Mouse (Mus musculus): ENCODE results near the gene Hist1h2bq. TPM values are rescaled to one million over a fixed set of nuclear protein-coding genes. Genes with fewer than 3 reads are reported as not detected.
"Not testable (repeated sequence)": the region's sequence is repeated elsewhere in the genome, so short reads cannot be mapped to it uniquely, and the experiment has no call there.

Gene Hist1h2bq
- polyA plus RNA-seq (2012; rRNA removed), result 12.6 and 16.3 TPM in 2 replicates

- not testable (repeated sequence) for DNase-seq (ENCODE audit: low read depth)
Measured at GRCm38 (mm10) chr13:21810073-21810472, at the start of gene Hist1h2bq, which contains the start of gene Hist1h2ao. Gene Hist1h2bq, minus strand, starts transcription at chr13:21810197. Gene Hist1h2ao, plus strand, starts transcription at chr13:21810465.

DNA sequence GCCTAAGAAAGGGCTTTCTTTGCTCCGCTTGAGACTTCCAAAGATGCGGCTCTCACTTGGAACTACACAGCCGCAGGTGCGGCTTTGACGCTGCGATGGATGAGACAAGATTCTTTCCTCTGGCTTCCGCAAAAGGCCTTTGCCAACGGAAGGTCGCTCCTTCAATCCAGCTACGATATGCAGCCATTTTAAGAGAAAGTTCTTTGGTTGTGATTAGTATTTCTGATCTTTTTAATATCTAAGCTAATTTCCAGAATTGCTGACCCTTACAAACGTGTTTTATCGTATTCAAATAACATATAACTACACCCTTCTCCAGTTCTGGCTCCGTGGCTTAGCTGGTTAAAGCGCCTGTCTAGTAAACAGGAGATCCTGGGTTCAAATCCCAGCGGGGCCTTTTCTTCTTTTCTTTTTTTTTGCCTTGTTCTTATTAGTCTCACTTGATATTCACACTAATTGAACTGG lies 45.7 kb upstream of the Hist1h2bq start:
- peak; percentile 69 for DNase-seq (ENCODE audit: low read depth)
- TF ChIP-seq CTCF (IDR thresholded peaks at IDR 0.05; ENCODE audit: borderline replicate concordance, extremely low read depth, insufficient read depth, insufficient read length) (no peak), POLR2A (IDR thresholded peaks at IDR 0.05; ENCODE audit: borderline replicate concordance, extremely low read depth, insufficient read depth, insufficient read length, poor library complexity, severe bottlenecking) (no peak)

DNA sequence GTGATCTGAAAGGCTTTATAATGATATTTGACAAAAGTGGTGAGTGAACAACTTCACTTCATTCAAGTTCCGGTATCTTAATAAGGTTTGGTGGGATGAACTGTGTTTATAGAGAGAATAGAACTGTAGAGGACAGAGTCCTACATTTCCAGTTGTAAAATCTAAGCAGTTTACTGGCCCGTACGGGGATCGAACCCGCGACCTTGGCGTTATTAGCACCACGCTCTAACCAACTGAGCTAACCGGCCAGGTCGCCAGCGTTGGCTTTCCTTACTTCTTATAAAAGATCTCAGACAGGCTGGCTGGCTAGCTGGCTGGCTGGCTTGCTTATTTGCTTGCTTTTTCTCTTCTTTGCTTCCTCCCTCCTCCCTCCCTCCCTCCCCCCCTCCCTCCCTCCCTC lies 45.1 kb upstream of the Hist1h2bq start:
- no peak for TF ChIP-seq CTCF (IDR thresholded peaks at IDR 0.05; ENCODE audit: borderline replicate concordance, extremely low read depth, insufficient read depth, insufficient read length)
- TF ChIP-seq POLR2A (IDR thresholded peaks at IDR 0.05; ENCODE audit: borderline replicate concordance, extremely low read depth, insufficient read depth, insufficient read length, poor library complexity, severe bottlenecking), result no peak
- peak; percentile 69 for DNase-seq (ENCODE audit: low read depth)

- DNase-seq (ENCODE audit: low read depth), result peak; percentile 4
- TF ChIP-seq POLR2A (IDR thresholded peaks at IDR 0.05; ENCODE audit: borderline replicate concordance, extremely low read depth, insufficient read depth, insufficient read length, poor library complexity, severe bottlenecking) (no peak), CTCF (IDR thresholded peaks at IDR 0.05; ENCODE audit: borderline replicate concordance, extremely low read depth, insufficient read depth, insufficient read length) (no peak)
Measured at GRCm38 (mm10) chr13:21852215-21852945, 42.4 kb upstream of the Hist1h2bq start.

- not testable (repeated sequence) for DNase-seq (ENCODE audit: low read depth)
Measured at GRCm38 (mm10) chr13:21850696-21851095, 40.7 kb upstream of the Hist1h2bq start.

GRCm38 (mm10) chr13:21847883-21848282 lies 37.9 kb upstream of the Hist1h2bq start:
- no peak for TF ChIP-seq CTCF (IDR thresholded peaks at IDR 0.05; ENCODE audit: borderline replicate concordance, extremely low read depth, insufficient read depth, insufficient read length)
- TF ChIP-seq POLR2A (IDR thresholded peaks at IDR 0.05; ENCODE audit: borderline replicate concordance, extremely low read depth, insufficient read depth, insufficient read length, poor library complexity, severe bottlenecking), result no peak
- DNase-seq (ENCODE audit: low read depth), result peak; percentile 17

DNA sequence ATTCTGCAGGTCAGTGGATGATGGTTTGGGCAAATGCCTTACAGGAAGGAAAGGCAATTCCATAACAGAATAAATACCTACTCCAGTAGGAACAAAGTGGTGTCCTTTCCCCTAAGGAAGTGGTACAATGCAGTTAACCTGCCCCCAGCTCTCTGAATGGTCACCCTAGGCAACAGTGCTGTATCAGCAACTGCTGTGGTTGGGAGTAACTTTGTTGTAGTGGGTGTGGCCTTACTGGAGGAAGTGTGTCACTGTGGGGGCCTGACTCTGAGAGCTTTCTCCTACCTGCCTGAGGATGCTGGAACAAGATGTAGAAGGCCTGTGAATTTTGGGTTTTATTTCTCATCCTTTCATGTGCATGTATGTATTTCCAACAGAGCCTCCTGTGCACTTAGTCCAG lies 36.4 kb upstream of the Hist1h2bq start:
- not testable (repeated sequence) for DNase-seq (ENCODE audit: low read depth)

DNA sequence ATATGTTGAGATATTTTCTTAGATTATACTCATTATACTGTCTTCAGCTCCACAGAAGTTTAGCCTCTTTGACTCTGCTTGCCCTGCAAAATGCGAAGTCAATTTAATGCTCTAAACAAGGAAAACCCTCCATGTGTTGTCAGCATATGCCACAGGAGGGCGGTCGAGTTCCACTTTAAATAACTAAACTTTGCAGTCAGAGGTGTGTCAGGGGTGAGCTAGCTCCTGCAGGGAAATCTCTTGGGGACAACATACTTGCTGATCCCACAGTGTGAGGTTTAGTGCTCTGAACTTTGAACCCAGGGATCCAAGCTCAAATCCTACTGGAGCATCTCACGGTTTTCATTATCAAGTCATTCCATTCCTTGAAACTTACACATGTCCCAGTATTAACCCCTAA lies 30.5 kb upstream of the Hist1h2bq start:
- DNase-seq (ENCODE audit: low read depth), result not testable (repeated sequence)

DNA sequence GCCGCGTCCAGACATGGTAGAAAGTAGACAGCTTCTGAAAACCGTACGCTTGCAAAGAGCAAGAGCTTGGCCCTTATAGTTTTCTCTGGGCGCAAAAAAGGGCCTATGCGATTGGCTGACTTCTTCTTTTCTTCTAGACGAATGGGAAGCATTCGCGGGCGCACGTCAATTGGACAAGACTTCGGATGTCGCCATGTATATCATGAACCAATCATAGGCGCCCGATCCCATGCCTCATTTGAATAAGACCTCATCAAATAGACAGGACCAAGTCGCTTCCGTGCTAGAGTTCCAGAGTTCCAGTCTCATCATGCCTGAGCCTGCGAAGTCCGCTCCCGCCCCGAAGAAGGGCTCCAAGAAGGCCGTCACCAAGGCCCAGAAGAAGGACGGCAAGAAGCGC lies 23.5 kb upstream of the Hist1h2bq start, which contains the start of the genes Hist1h2ap and Hist1h2br:
Gene Hist1h2ap, minus strand, starts transcription at position 47 of the 400 bp plus-strand sequence.
Gene Hist1h2br, plus strand, starts transcription at position 283 of the 400 bp plus-strand sequence.
- not testable (repeated sequence) for DNase-seq (ENCODE audit: low read depth)

DNA sequence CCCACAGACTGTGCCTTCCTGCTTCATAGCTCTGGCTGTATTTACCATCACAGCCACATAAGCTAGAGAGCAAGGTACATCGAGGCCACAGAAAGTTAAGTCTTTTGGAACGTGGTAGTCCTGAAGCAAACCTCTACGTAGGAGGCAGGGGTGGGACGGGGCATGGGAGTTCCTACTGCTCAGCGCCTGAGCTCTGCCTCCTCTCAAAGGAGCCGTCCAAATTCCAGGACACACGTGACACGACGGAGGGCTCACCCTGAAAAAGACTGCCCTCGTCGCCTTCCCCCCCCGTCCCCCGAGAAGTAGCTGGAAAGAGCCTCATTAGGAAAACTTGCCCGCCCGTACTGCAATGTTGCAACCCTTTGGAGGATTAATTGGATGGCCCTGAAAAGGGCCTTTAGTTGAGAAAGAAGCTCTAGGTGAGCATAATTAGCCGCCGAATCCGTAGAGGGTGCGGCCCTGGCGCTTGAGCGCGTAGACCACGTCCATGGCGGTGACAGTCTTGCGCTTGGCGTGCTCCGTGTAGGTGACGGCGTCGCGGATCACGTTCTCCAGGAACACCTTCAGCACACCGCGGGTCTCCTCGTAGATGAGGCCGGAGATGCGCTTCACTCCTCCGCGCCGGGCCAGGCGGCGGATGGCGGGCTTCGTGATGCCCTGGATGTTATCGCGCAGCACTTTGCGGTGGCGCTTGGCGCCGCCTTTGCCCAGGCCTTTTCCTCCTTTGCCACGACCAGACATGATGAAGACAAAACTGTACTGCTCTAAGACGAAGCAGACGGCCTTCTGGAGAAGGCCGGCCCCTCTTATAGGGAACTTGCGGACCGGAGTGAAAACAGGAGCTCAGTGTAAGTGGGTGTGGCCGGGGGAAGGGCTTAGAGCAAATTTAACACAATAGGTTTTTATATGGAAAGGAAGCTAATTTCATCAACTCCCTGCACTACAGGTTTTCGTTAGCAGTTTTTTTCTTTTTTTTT lies 21.7 kb upstream of the Hist1h2bq start, which contains the start of gene Hist1h4n:
Gene Hist1h4n, minus strand, starts transcription at position 779 of the 977 bp plus-strand sequence.
- not testable (repeated sequence) for DNase-seq (ENCODE audit: low read depth)

DNA sequence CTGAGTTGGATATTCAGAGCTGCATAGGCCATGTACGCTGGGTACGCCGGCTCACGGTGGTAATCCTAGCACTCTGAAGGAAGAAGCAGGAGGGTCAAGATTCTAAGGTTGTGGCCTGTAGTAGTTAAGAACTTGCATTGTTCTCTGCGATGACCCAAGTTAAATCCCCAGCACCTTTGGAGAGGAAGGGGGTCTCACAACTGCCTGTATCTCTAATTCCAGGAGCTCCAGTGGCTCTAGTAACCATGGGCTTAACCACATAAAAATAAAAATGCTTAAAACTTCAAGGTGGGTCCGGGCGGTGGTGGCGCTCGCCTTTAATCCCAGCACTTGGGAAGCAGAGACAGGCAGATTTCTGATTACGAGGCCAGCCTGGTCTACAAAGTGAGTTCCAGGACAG lies 20.3 kb upstream of the Hist1h2bq start:
- DNase-seq (ENCODE audit: low read depth), result no peak
- TF ChIP-seq CTCF (IDR thresholded peaks at IDR 0.05; ENCODE audit: borderline replicate concordance, extremely low read depth, insufficient read depth, insufficient read length) (no peak), POLR2A (IDR thresholded peaks at IDR 0.05; ENCODE audit: borderline replicate concordance, extremely low read depth, insufficient read depth, insufficient read length, poor library complexity, severe bottlenecking) (no peak)

DNA sequence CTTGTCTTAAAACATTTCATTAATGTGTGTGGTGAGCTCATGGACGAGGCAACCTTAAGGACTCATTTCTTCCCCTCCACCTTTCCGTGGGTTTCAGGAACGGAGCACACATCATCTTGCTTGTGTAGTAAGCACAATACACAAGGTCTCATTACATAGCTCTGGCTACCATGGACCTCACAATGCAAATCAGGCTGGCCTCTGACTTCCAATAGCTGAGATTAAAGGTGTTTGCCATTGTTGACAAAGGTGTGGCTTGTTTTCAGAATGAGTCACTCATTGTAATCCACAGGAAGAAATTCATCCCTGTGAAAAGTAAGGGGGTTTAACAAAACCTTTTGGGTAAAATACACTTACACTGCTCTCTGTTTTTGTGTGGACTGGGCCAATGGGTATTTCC lies 18.5 kb upstream of the Hist1h2bq start:
- TF ChIP-seq POLR2A (IDR thresholded peaks at IDR 0.05; ENCODE audit: borderline replicate concordance, extremely low read depth, insufficient read depth, insufficient read length, poor library complexity, severe bottlenecking) (no peak), CTCF (IDR thresholded peaks at IDR 0.05; ENCODE audit: borderline replicate concordance, extremely low read depth, insufficient read depth, insufficient read length) (no peak)
- no peak for DNase-seq (ENCODE audit: low read depth)

DNA sequence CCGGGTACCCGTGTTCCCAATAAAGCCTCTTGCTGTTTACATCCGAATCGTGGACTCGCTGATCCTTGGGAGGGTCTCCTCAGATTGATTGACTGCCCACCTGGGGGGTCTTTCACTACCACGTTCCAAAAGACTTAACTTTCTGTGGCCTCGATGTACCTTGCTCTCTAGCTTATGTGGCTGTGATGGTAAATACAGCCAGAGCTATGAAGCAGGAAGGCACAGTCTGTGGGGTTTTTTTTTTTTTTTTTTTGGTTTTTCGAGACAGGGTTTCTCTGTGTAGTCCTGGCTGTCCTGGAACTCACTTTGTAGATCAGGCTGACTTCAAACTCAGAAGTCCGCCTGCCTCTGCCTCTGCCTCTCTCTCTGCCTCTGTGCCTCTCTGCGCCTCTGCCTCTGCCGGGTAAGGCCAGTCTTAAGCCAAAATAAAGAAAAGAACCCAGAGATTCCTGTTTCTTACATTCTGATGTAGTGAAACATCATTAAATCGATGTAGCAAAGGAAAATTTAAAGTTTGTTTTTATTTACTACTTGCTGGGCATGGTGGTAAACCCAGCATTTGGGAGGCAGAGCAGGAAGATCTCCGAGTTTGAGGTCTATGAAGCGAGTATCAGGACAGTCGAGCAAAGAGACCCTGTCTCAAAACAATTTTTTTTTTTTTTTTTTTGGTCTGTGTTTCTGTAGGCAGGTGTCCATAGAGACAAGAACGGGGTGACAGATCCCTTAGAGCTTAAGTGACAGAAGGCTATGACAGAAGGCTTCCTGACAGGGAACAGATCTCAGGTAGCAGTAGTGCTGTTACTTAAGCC lies 10.3 kb upstream of the Hist1h2bq start:
- not testable (repeated sequence) for DNase-seq (ENCODE audit: low read depth)

- not testable (repeated sequence) for DNase-seq (ENCODE audit: low read depth)
Measured at GRCm38 (mm10) chr13:21812092-21812491, 2.1 kb upstream of the Hist1h2bq start.

DNA sequence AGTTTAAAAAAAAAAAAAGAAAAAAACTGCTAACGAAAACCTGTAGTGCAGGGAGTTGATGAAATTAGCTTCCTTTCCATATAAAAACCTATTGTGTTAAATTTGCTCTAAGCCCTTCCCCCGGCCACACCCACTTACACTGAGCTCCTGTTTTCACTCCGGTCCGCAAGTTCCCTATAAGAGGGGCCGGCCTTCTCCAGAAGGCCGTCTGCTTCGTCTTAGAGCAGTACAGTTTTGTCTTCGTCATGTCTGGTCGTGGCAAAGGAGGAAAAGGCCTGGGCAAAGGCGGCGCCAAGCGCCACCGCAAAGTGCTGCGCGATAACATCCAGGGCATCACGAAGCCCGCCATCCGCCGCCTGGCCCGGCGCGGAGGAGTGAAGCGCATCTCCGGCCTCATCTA lies 1.5 kb upstream of the Hist1h2bq start, which contains the start of gene Hist1h4m:
Gene Hist1h4m, plus strand, starts transcription at position 208 of the 400 bp plus-strand sequence.
- DNase-seq (ENCODE audit: low read depth), result not testable (repeated sequence)

DNA sequence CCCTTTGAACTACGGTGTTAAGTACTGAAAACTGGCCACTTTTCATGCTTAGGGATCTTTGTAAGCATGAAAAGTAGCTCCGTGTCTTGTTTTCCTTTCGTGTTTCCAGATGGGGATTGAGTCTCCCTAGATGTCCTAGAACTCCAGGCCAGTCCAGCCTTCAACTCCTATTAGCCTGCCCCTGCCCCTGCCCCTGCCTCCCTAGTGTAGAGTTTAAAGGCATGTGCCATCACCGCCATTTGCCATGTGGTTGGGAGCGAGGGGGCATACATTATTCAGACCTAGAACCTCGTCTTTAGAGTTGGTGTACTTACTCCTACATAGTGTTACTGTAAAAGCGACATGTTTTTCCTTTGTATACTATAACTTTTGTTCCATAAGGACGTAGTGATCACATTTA lies 1.1 kb upstream of the Hist1h2bq start:
- not testable (repeated sequence) for DNase-seq (ENCODE audit: low read depth)

- not testable (repeated sequence) for DNase-seq (ENCODE audit: low read depth)
Measured at GRCm38 (mm10) chr13:21803058-21803457, 6.9 kb downstream of the Hist1h2bq start.

Measured in brain, embryonic 14.5 days (tissue).